Mouse (Mus musculus) inflammation-experienced regulatory T-cells, adult 16 weeks (primary cell): Measurements from ENCODE around the gene Sept8. TPM values are rescaled to one million over a fixed set of nuclear protein-coding genes. Genes with fewer than 3 reads are reported as not detected.

ENCODE experiments used
- polyA plus RNA-seq: library from polyadenylated mRNA; unstranded; fragments of 100-300 nt; shearing (Covaris generic); gene quantifications from one replicate; pipeline ENCODE4 v1.2.1, GENCODE M21; 2017

Sept8 gene
- 1.6 TPM for polyA plus RNA-seq

GRCm38 (mm10) chr11:53519207-53520121 is at the start of gene Sept8:
Sept8 (plus strand) TSS chr11:53519257.

GRCm38 (mm10) chr11:53469968-53470695 is 48.9 kb upstream of the Sept8 start, which contains the start of gene Gm9837:
Gm9837 (minus strand) TSS chr11:53470479.

GRCm38 (mm10) chr11:53479783-53480301 is 39.2 kb upstream of the Sept8 start, which contains the start of the genes Gm9945 and Sowaha:
Gm9945 (plus strand) TSS chr11:53480166.
Sowaha (minus strand) TSS chr11:53480274.

GRCm38 (mm10) chr11:53567224-53568014 is 48.4 kb downstream of the Sept8 start, which contains the start of gene Kif3a:
Kif3a (plus strand) TSS chr11:53567379.

Other genes starting within 250 kb of the Sept8 start
- 33.1 TPM for gene Hspa4, start 218.8 kb upstream of the Sept8 start, polyA plus RNA-seq
- 36.2 TPM for gene Zcchc10, start 194.6 kb upstream of the Sept8 start, polyA plus RNA-seq
- gene Aff4, start 168.4 kb upstream of the Sept8 start, polyA plus RNA-seq: 15.7 TPM
- gene Leap2, start 96.1 kb upstream of the Sept8 start, polyA plus RNA-seq: not detected
- 310 TPM for gene Uqcrq, start 88.4 kb upstream of the Sept8 start, polyA plus RNA-seq
- 0.48 TPM for gene Gdf9, start 88.2 kb upstream of the Sept8 start, polyA plus RNA-seq
- gene Gm10447, start 62.1 kb upstream of the Sept8 start, polyA plus RNA-seq: not detected
- not detected for gene Shroom1, start 62.1 kb upstream of the Sept8 start, polyA plus RNA-seq
- not detected for gene Gm9837, start 48.8 kb upstream of the Sept8 start, polyA plus RNA-seq
- not detected for gene Gm9945, start 39.1 kb upstream of the Sept8 start, polyA plus RNA-seq
- not detected for gene Sowaha, start 39.0 kb upstream of the Sept8 start, polyA plus RNA-seq
- gene Kif3a, start 48.1 kb downstream of the Sept8 start, polyA plus RNA-seq: 20.2 TPM
- 4.1 TPM for gene Il4, start 99.4 kb downstream of the Sept8 start, polyA plus RNA-seq
- gene Il13, start 115.4 kb downstream of the Sept8 start, polyA plus RNA-seq: not detected
- gene Rad50, start 188.1 kb downstream of the Sept8 start, polyA plus RNA-seq: 61.8 TPM
- gene Il5, start 201.5 kb downstream of the Sept8 start, polyA plus RNA-seq: not detected